Mouse (Mus musculus): ENCODE data around the gene Defa35.
"Not testable (repeated sequence)": the region's sequence is repeated elsewhere in the genome, so short reads cannot be mapped to it uniquely, and the experiment has no call there.

DNA sequence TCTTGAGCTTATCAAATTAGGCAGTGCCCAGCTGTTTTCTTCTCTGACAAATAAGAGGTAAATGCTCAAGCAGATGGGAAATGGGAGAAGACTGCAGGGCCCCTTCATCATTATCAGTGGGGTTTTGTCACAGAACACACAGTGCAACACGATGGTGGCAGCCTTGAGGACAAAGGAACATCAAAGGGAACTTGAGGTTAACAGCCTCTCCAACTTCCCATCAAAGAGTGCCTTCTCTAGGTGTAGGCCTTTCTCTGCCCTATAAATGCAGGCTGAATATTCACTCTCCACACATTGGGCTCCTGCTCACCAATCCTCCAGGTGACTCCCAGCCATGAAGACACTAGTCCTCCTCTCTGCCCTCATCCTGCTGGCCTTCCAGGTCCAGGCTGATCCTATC is 10.1 kb upstream of the Defa35 start, which contains the start of gene Defa23:
- TF ChIP-seq POLR2A (IDR thresholded peaks at IDR 0.05; ENCODE audit: borderline replicate concordance, control insufficient read depth, low read depth, low read length); CTCF (IDR thresholded peaks at IDR 0.05; ENCODE audit: control insufficient read depth, insufficient read depth, low read length): not testable (repeated sequence)

Measured in bone marrow, adult 2 months (tissue).